8 mouse cellular contexts compared by ENCODE assay signal in genomic region chr10:89443115-89443622, GRCm38 (mm10). TPM values are rescaled to one million over a fixed set of nuclear protein-coding genes. Genes with fewer than 3 reads are reported as not detected.
DNase-seq lines count a peak whose midpoint lies in the region; ATAC-seq lines count a peak whose summit lies in the region.

No protein-coding gene starts in this region.

- intact Hi-C loops in left cerebral cortex, postnatal 4 days (cut with DNase I): no loop called here
- intact Hi-C loops in left cerebral cortex, postnatal 10 days (cut with DNase I): loop anchor here (5.0 kb wide), 1 partner anchor 116 kb away; no protein-coding TSS in a partner anchor

- peak; percentile 62 for ATAC-seq in common myeloid progenitor, adult 5-6 weeks (replicated peaks; ENCODE audit: low read depth, poor library complexity, severe bottlenecking)
- peak; percentile 28; the same call in 1 of the 2 replicates for ATAC-seq in heart, embryonic 11.5 days (replicated peaks; ENCODE audit: insufficient number of reproducible peaks, low FRiP score, low TSS enrichment)
- ATAC-seq in limb, embryonic 15.5 days (ENCODE audit: insufficient number of reproducible peaks, low FRiP score, low TSS enrichment, low read depth): no peak
- peak; percentile 21 for ATAC-seq in midbrain, embryonic 12.5 days (ENCODE audit: low FRiP score, low read depth)

- H3K4me2 ChIP-seq in heart, embryonic 11.5 days: peak overlapping the region; percentile 85
- peak overlapping the region; percentile 96 for H3K4me2 ChIP-seq in limb, embryonic 15.5 days
- peak overlapping the region; percentile 89 for H3K4me2 ChIP-seq in midbrain, embryonic 12.5 days (replicated peaks)

- peak overlapping the region; percentile 70 for H3K27ac ChIP-seq in heart, embryonic 11.5 days (ENCODE audit: low read depth, low read length)
- H3K27ac ChIP-seq in limb, embryonic 15.5 days: 0 out of 2 replicates have a peak overlapping the region, but pooled peaks have one; percentile 76
- H3K27ac ChIP-seq in midbrain, embryonic 12.5 days (replicated peaks): no peak overlapping the region

- H3K9me3 ChIP-seq in heart, embryonic 11.5 days (replicated peaks; ENCODE audit: control insufficient read depth, low read length): no peaks in the 10 kb centered on the region
- no peaks in the 10 kb centered on the region for H3K9me3 ChIP-seq in limb, embryonic 15.5 days
- no peaks in the 10 kb centered on the region for H3K9me3 ChIP-seq in midbrain, embryonic 12.5 days

- peak; percentile 6 for DNase-seq in left cerebral cortex, postnatal 4 days
- no peak for DNase-seq in left cerebral cortex, postnatal 10 days (ENCODE audit: extremely low spot score in 1 of 2, low spot score in 2 of 2)
- no peak for DNase-seq in retina, postnatal 1 day
- DNase-seq in urinary bladder, postnatal 10 days (ENCODE audit: low spot score): no peak

- peaks cover 11% of the 10 kb centered on the region for H3K4me1 ChIP-seq in heart, embryonic 11.5 days (ENCODE audit: control insufficient read depth, insufficient read depth, low read length)
- H3K4me1 ChIP-seq in limb, embryonic 15.5 days: peaks cover 13% of the 10 kb centered on the region; the same call in 1 of the 2 replicates
- peaks cover 13% of the 10 kb centered on the region for H3K4me1 ChIP-seq in midbrain, embryonic 12.5 days

- H3K9ac ChIP-seq in heart, embryonic 11.5 days (ENCODE audit: low read depth, low read length): peak overlapping the region; percentile 85
- H3K9ac ChIP-seq in limb, embryonic 15.5 days: peak overlapping the region; percentile 58
- H3K9ac ChIP-seq in midbrain, embryonic 12.5 days (replicated peaks): peak overlapping the region; percentile 59

- no peaks in the 10 kb centered on the region for H3K27me3 ChIP-seq in heart, embryonic 11.5 days (ENCODE audit: control insufficient read depth, insufficient read depth, low read length)
- no peaks in the 10 kb centered on the region for H3K27me3 ChIP-seq in limb, embryonic 15.5 days
- peaks cover 72% of the 10 kb centered on the region for H3K27me3 ChIP-seq in midbrain, embryonic 12.5 days

- no peaks in the 10 kb centered on the region for H3K36me3 ChIP-seq in heart, embryonic 11.5 days (ENCODE audit: control insufficient read depth, insufficient read depth, low read length)
- H3K36me3 ChIP-seq in limb, embryonic 15.5 days: 0 out of 2 replicates have a peak, but pooled peaks cover 4% of the 10 kb centered on the region
- no peaks in the 10 kb centered on the region for H3K36me3 ChIP-seq in midbrain, embryonic 12.5 days

- peak overlapping the region; percentile 81 for H3K4me3 ChIP-seq in heart, embryonic 11.5 days (ENCODE audit: low read depth, low read length)
- peak overlapping the region; percentile 74 for H3K4me3 ChIP-seq in limb, embryonic 15.5 days
- peak overlapping the region; percentile 66 for H3K4me3 ChIP-seq in midbrain, embryonic 12.5 days

- 1% methylated on average over 17 of the region's 17 CpGs for WGBS in heart, embryonic 11.5 days (ENCODE audit: insufficient replicate concordance)
- WGBS in limb, embryonic 15.5 days: under 1% methylated on average over 17 of the region's 17 CpGs
- 1% methylated on average over 17 of the region's 17 CpGs for WGBS in midbrain, embryonic 12.5 days

RNA-seq across cellular contexts. Expression of gene Gas2l3, which starts 0.6 kb away (rescaled TPM):
- total RNA-seq in left cerebral cortex, postnatal 4 days (2021): 1 to 10 TPM; 4.8 to 6.3 TPM
- 1 to 10 TPM; 3.4 to 5.0 TPM for total RNA-seq in left cerebral cortex, postnatal 10 days (2021)
- 16.4 and 25.9 TPM in 2 replicates for total RNA-seq in common myeloid progenitor, adult 5-6 weeks (2017)
- 15.3 and 17.6 TPM in 2 replicates for polyA plus RNA-seq in heart, embryonic 11.5 days (2014; fragmentation: Nextera tagmentation; extraction: Ambion mirVana)
- polyA plus RNA-seq in limb, embryonic 15.5 days (2015; fragmentation: Nextera tagmentation; extraction: Ambion mirVana): 15.1 and 16.2 TPM in 2 replicates
- 10.9 and 13.0 TPM in 2 replicates for polyA plus RNA-seq in midbrain, embryonic 12.5 days (2016; fragmentation: Nextera tagmentation; extraction: Ambion mirVana)
